Mouse (Mus musculus): Measurements from ENCODE around the gene Memo1. TPM values are rescaled to one million over a fixed set of nuclear protein-coding genes. Genes with fewer than 3 reads are reported as not detected.

Gene Memo1
- polyA plus RNA-seq, 1 experiment: 32.8 TPM

DNA sequence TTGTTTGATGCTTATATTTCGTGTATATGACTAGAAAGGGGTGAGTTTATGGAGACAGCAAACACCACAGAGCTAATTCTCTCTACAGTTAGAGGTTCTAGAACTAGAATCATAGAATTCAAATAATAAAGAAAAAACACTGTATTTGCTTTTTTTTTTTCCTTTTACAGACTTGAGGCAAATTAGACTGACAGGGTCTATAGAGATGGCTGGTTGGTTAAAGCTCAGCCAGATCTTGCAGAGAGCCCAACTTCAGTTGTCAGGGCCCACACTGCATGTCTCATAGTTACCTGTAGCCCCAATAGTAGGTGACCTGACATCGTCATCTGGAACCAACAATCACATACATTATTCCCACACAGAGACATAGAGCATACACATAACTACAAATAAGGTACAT, 28.5 kb upstream of the Memo1 start, which contains the start of gene Dpy30:
Gene Dpy30 (minus strand): TSS at position 101 of the 400 bp plus-strand sequence.
- 79% methylated on average over 2 of the region's 2 CpGs for WGBS
- Histone ChIP-seq H3K27ac (ENCODE audit: insufficient read depth, low read length) (no peak within 1 kb of the TSS), H3K4me3 (replicated peaks; ENCODE audit: insufficient read depth, low read depth, low read length) (no peak within 1 kb of the TSS), H3K4me1 (ENCODE audit: control insufficient read depth, insufficient read depth, low read length) (no peaks in the 10 kb centered on the region), H3K27me3 (ENCODE audit: control insufficient read depth, insufficient read depth, low read length) (no peaks in the 10 kb centered on the region)
- DNase-seq: no peak
- no peak for TF ChIP-seq CTCF (IDR thresholded peaks at IDR 0.05; ENCODE audit: borderline replicate concordance, insufficient read depth, low read depth, low read length)
- TF ChIP-seq POLR2A (IDR thresholded peaks at IDR 0.05; ENCODE audit: borderline replicate concordance, insufficient read depth, low read length): no peak

DNA sequence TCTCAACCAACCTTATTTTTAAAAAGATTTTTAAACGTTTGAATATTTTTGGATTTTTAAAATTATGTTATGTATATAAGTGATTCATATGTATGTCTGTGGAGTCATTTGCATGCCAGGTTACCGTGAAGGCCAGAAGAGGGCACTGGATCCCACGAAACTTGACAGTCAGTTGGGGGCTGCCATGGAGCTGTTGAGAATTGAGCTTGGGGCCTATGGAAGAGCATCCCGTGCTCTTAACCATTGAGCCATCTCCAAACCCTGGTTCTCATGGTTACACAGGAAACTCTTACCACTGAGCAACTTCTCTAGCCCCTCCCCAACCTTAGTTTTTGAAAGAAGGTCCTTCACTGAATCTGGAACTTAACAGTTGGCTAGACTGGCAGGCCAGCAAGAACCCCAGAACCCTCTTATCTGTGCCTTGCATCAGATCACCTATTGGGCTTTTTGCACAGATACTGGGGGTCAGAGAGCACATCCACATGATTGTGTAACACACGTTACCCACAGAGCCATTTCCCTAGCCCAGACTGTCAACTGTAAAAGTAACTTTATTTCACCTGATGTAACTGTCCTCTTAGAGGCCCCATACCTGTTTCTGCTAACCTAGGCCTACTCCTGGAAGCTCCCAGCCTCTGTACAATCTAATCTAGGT, 27.2 kb upstream of the Memo1 start:
- WGBS: 39% methylated on average over 5 of the region's 5 CpGs

DNA sequence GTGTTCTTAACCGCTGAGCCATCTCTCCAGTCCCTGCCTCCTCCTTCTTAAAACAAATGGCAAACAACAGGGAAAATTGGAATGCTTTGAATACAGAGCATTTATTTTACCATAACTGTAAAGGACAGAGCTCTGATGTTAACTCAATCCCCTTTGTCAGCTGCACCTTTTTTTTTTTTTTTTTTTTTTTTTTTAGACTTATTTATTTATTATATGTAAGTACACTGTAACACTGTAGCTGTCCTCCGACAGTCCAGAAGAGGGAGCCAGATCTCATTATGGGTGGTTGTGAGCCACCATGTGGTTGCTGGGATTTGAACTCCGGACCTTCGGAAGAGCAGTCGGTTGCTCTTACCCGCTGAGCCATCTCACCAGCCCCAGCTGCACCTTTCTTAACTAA, 23.4 kb upstream of the Memo1 start:
- WGBS: 93% methylated on average over 6 of the region's 6 CpGs
- Histone ChIP-seq H3K27ac (ENCODE audit: insufficient read depth, low read length) (no peak overlapping the region), H3K4me3 (replicated peaks; ENCODE audit: insufficient read depth, low read depth, low read length) (no peak overlapping the region), H3K4me1 (ENCODE audit: control insufficient read depth, insufficient read depth, low read length) (no peaks in the 10 kb centered on the region), H3K27me3 (ENCODE audit: control insufficient read depth, insufficient read depth, low read length) (no peaks in the 10 kb centered on the region)
- TF ChIP-seq POLR2A (IDR thresholded peaks at IDR 0.05; ENCODE audit: borderline replicate concordance, insufficient read depth, low read length): no peak
- no peak for TF ChIP-seq CTCF (IDR thresholded peaks at IDR 0.05; ENCODE audit: borderline replicate concordance, insufficient read depth, low read depth, low read length)
- no peak for DNase-seq

More for the DNA sequence above, 27.2 kb upstream of the Memo1 start:
- Histone ChIP-seq H3K4me3 (replicated peaks; ENCODE audit: insufficient read depth, low read depth, low read length) (no peak overlapping the region), H3K27ac (ENCODE audit: insufficient read depth, low read length) (no peak overlapping the region), H3K4me1 (ENCODE audit: control insufficient read depth, insufficient read depth, low read length) (no peaks in the 10 kb centered on the region), H3K27me3 (ENCODE audit: control insufficient read depth, insufficient read depth, low read length) (no peaks in the 10 kb centered on the region)
- no peak for DNase-seq
- TF ChIP-seq POLR2A (IDR thresholded peaks at IDR 0.05; ENCODE audit: borderline replicate concordance, insufficient read depth, low read length) (no peak), CTCF (IDR thresholded peaks at IDR 0.05; ENCODE audit: borderline replicate concordance, insufficient read depth, low read depth, low read length) (peak; percentile 28; the same call in 1 of the 2 replicates)

DNA sequence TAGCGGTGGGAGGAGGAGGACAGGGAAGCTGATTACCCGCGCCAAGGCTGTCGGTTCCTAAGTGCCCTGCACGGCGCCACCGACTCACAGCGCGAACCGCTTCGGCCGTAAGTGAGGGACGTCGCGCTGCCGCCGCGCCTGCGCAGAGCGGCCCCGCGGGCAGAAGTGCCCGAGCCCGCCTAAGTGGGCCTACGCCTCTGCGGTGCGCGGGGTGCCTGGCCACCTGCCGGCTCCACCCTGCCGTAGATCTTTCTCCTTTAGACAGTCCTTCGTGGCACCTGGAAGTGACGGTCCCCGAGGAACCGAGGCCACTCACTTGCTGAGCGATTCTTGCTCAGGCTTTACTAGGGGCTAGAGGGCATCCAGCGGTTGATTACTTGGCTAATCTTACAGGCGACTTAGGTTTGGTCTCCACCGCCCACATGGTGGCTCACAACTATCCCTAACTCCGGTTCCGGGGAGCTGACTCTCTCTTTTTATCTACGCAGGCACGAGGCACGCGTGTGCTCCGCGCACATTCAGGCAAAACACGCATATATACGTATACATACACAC, 21.1 kb upstream of the Memo1 start:
- Histone ChIP-seq H3K27ac (ENCODE audit: insufficient read depth, low read length) (peak overlapping the region; percentile 68), H3K4me1 (ENCODE audit: control insufficient read depth, insufficient read depth, low read length) (no peaks in the 10 kb centered on the region), H3K4me3 (replicated peaks; ENCODE audit: insufficient read depth, low read depth, low read length) (peak overlapping the region; percentile 69), H3K27me3 (ENCODE audit: control insufficient read depth, insufficient read depth, low read length) (no peaks in the 10 kb centered on the region)
- TF ChIP-seq CTCF (IDR thresholded peaks at IDR 0.05; ENCODE audit: borderline replicate concordance, insufficient read depth, low read depth, low read length): no peak; the same call in 1 of the 2 replicates
- TF ChIP-seq POLR2A (IDR thresholded peaks at IDR 0.05; ENCODE audit: borderline replicate concordance, insufficient read depth, low read length): peak; percentile 98
- peak; percentile 87 to 91 for DNase-seq
- WGBS: under 1% methylated on average over 47 of the region's 48 CpGs

DNA sequence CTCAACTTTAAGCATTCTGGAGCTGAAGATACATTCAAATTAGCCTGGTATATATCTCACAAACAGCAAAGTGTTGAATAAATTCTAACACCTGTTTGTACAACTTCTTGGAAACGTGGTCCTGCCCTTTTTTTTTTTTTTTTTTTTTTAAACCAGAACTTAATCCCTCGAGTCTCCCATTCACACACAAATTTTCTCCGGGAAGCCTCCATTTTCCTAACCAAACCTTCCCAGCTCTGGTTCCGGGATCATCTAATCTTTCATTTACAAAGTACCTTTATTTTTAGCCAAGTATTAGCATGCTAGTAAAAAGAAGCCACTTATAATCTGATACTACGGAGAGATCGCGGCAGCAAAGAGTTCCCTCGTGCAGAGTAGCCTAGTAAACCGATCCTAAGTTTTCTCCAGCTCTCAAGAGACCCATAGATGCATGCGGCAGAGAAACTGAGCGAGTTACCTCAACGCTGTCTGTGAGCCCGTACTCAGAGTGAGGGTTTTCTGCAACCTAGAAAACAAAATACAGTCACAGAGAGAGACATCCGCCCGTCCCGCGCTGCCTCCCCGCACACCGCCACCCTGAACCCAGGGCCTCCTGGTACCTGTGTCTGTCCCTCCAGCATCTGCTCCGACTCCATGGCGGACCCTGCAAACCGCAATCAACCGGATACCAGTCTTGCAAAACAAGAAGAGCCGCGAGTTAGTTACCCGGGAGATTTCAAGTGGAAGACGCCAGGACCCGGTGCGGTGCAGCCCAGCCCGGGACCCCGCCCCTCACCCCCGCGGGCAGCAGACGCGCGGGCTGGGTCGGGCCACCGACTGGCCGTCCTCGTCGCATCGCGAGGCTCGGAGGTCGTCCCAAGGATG, 20.4 kb upstream of the Memo1 start:
- peak overlapping the region; percentile 68; the same call in 1 of the 2 replicates for H3K27ac ChIP-seq (ENCODE audit: insufficient read depth, low read length)
- under 1% methylated on average over 45 of the region's 45 CpGs for WGBS

DNA sequence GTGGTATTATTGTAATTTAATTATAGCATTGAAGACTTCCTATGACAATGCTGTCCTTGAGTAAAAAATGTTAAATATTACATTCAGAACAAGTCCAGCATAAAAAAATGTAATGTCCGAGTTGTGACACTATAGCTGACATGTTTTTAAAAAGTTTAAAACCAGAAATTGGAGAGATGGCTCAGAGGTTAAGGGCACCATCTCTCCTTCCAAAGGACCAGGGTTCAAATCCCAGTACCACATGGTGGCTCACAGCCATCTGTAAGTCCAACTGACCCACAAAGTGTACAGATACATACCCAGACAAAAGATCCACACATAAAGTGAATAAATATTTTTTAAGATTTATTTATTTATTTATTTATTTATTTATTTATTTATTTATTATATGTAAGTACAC, 10.7 kb upstream of the Memo1 start:
- no peak for TF ChIP-seq CTCF (IDR thresholded peaks at IDR 0.05; ENCODE audit: borderline replicate concordance, insufficient read depth, low read depth, low read length)
- no peak for TF ChIP-seq POLR2A (IDR thresholded peaks at IDR 0.05; ENCODE audit: borderline replicate concordance, insufficient read depth, low read length)
- 94% methylated on average over 1 of the region's 1 CpGs for WGBS
- Histone ChIP-seq H3K27me3 (ENCODE audit: control insufficient read depth, insufficient read depth, low read length) (no peaks in the 10 kb centered on the region), H3K4me3 (replicated peaks; ENCODE audit: insufficient read depth, low read depth, low read length) (no peak overlapping the region), H3K27ac (ENCODE audit: insufficient read depth, low read length) (no peak overlapping the region), H3K4me1 (ENCODE audit: control insufficient read depth, insufficient read depth, low read length) (no peaks in the 10 kb centered on the region)
- DNase-seq: no peak

More for the DNA sequence above, 20.4 kb upstream of the Memo1 start:
- Histone ChIP-seq H3K4me1 (ENCODE audit: control insufficient read depth, insufficient read depth, low read length) (no peaks in the 10 kb centered on the region), H3K4me3 (replicated peaks; ENCODE audit: insufficient read depth, low read depth, low read length) (peak overlapping the region; percentile 69), H3K27me3 (ENCODE audit: control insufficient read depth, insufficient read depth, low read length) (no peaks in the 10 kb centered on the region)
- TF ChIP-seq CTCF (IDR thresholded peaks at IDR 0.05; ENCODE audit: borderline replicate concordance, insufficient read depth, low read depth, low read length) (no peak), POLR2A (IDR thresholded peaks at IDR 0.05; ENCODE audit: borderline replicate concordance, insufficient read depth, low read length) (no peak)
- DNase-seq: no peak

DNA sequence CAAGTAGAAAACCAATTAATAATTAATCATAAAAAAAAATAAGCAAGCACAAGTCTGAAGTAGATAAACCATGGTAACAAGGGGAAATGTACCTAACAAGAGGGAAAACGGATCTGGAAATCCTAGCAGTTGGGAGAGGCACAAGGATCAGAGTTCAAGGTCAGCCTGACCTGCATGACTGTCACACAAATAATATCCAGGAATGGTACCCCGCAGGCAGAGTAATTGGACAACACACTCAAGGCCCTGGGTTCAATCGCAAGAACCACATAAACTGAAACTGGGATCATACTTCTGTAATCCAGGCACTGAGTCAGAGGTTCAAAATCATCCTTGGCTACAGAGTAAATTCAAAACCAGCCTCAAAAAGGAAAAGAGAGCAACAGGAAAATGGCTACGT, 10.3 kb upstream of the Memo1 start:
- Histone ChIP-seq H3K4me1 (ENCODE audit: control insufficient read depth, insufficient read depth, low read length) (no peaks in the 10 kb centered on the region), H3K27me3 (ENCODE audit: control insufficient read depth, insufficient read depth, low read length) (no peaks in the 10 kb centered on the region), H3K4me3 (replicated peaks; ENCODE audit: insufficient read depth, low read depth, low read length) (no peak overlapping the region), H3K27ac (ENCODE audit: insufficient read depth, low read length) (no peak overlapping the region)
- no peak for DNase-seq
- TF ChIP-seq POLR2A (IDR thresholded peaks at IDR 0.05; ENCODE audit: borderline replicate concordance, insufficient read depth, low read length) (no peak), CTCF (IDR thresholded peaks at IDR 0.05; ENCODE audit: borderline replicate concordance, insufficient read depth, low read depth, low read length) (no peak)
- WGBS: 95% methylated on average over 4 of the region's 4 CpGs

All from cerebellum, adult 2 months (tissue).